Mouse (Mus musculus): Measurements from ENCODE around the gene Ing5. TPM values are rescaled to one million over a fixed set of nuclear protein-coding genes. Genes with fewer than 3 reads are reported as not detected.

Ing5 gene
- polyA plus RNA-seq, 1 experiment from 2014 or later: 10.4 TPM

- Histone ChIP-seq H3K27me3 (ENCODE audit: control insufficient read depth, insufficient read depth, low read length) (no peaks in the 10 kb centered on the region), H3K4me1 (replicated peaks; ENCODE audit: control insufficient read depth, insufficient read depth) (no peaks in the 10 kb centered on the region), H3K27ac (replicated peaks) (no peak overlapping the region), H3K9ac (ENCODE audit: low read length) (no peak overlapping the region), H3K36me3 (ENCODE audit: control insufficient read depth, insufficient read depth, low read length) (peaks cover 46% of the 10 kb centered on the region), H3K9me3 (ENCODE audit: control insufficient read depth, low read length) (no peaks in the 10 kb centered on the region), H3K4me2 (replicated peaks; ENCODE audit: low read depth) (no peak overlapping the region), H3K4me3 (ENCODE audit: low read depth, low read length) (no peak overlapping the region)
- TF ChIP-seq EP300 (optimal IDR thresholded peaks at IDR 0.05) (no peak), CTCF (IDR thresholded peaks at IDR 0.05; ENCODE audit: low read depth) (no peak)
- 89% methylated on average over 8 of the region's 8 CpGs for WGBS
- DNase-seq (ENCODE audit: low spot score) (no peak), ATAC-seq (ENCODE audit: low FRiP score, low TSS enrichment) (no peak)
These were observed 14.2 kb downstream of the Ing5 start for GRCm38 (mm10) chr1:93817823-93818532.

DNA sequence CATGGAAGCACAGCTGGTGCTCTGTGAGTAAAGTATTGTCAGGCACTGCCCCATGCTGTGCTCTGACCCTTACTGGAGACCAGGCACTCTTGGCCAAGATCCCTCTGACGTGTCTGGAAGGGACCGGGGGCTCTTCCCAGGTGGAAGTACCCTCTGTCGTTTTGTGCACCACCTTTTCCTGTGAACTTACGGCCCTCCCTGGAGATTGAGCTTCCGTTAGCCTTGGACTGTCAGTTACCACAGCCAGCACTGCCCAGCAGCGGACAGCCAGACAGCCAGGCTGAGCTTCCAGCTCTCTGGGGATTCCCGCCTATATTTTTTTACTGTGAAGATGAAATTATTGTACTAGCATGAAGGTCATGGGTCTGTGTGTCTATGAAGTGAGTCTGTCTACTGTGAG, 15.0 kb downstream of the Ing5 start:
- WGBS: 87% methylated on average over 7 of the region's 7 CpGs
- no peak overlapping the region for H3K4me2 ChIP-seq (replicated peaks; ENCODE audit: low read depth)
- no peak overlapping the region for H3K4me3 ChIP-seq (ENCODE audit: low read depth, low read length)
- H3K36me3 ChIP-seq (ENCODE audit: control insufficient read depth, insufficient read depth, low read length): peaks cover 39% of the 10 kb centered on the region
- no peak for ATAC-seq (ENCODE audit: low FRiP score, low TSS enrichment)
- no peaks in the 10 kb centered on the region for H3K9me3 ChIP-seq (ENCODE audit: control insufficient read depth, low read length)
- DNase-seq (ENCODE audit: low spot score): no peak
- H3K27me3 ChIP-seq (ENCODE audit: control insufficient read depth, insufficient read depth, low read length): no peaks in the 10 kb centered on the region
- no peak for TF ChIP-seq EP300 (optimal IDR thresholded peaks at IDR 0.05)
- no peak for TF ChIP-seq CTCF (IDR thresholded peaks at IDR 0.05; ENCODE audit: low read depth)
- no peaks in the 10 kb centered on the region for H3K4me1 ChIP-seq (replicated peaks; ENCODE audit: control insufficient read depth, insufficient read depth)
- H3K27ac ChIP-seq (replicated peaks): no peak overlapping the region
- H3K9ac ChIP-seq (ENCODE audit: low read length): no peak overlapping the region

- peaks cover 3% of the 10 kb centered on the region; the same call in 1 of the 2 replicates for H3K36me3 ChIP-seq (ENCODE audit: control insufficient read depth, insufficient read depth, low read length)
- no peak overlapping the region; the same call in 1 of the 2 replicates for H3K9ac ChIP-seq (ENCODE audit: low read length)
- WGBS: 77% methylated on average over 3 of the region's 3 CpGs
- H3K27ac ChIP-seq (replicated peaks): peak overlapping the region; percentile 97
- no peak for TF ChIP-seq EP300 (optimal IDR thresholded peaks at IDR 0.05)
- TF ChIP-seq CTCF (IDR thresholded peaks at IDR 0.05; ENCODE audit: low read depth): no peak
- H3K4me2 ChIP-seq (replicated peaks; ENCODE audit: low read depth): no peak overlapping the region
- ATAC-seq (ENCODE audit: low FRiP score, low TSS enrichment): no peak
- no peak overlapping the region for H3K4me3 ChIP-seq (ENCODE audit: low read depth, low read length)
- no peaks in the 10 kb centered on the region for H3K27me3 ChIP-seq (ENCODE audit: control insufficient read depth, insufficient read depth, low read length)
- H3K9me3 ChIP-seq (ENCODE audit: control insufficient read depth, low read length): no peaks in the 10 kb centered on the region
- peaks cover 3% of the 10 kb centered on the region; the same call in 1 of the 2 replicates for H3K4me1 ChIP-seq (replicated peaks; ENCODE audit: control insufficient read depth, insufficient read depth)
- no peak for DNase-seq (ENCODE audit: low spot score)
These were observed 20.2 kb downstream of the Ing5 start for GRCm38 (mm10) chr1:93823796-93824495.

- no peaks in the 10 kb centered on the region for H3K9me3 ChIP-seq (ENCODE audit: control insufficient read depth, low read length)
- WGBS: 7% methylated on average over 10 of the region's 10 CpGs
- H3K4me2 ChIP-seq (replicated peaks; ENCODE audit: low read depth): peak within 1 kb of the TSS; percentile 72
- peaks cover 3% of the 10 kb centered on the region; the same call in 1 of the 2 replicates for H3K36me3 ChIP-seq (ENCODE audit: control insufficient read depth, insufficient read depth, low read length)
- H3K27me3 ChIP-seq (ENCODE audit: control insufficient read depth, insufficient read depth, low read length): no peaks in the 10 kb centered on the region
- H3K9ac ChIP-seq (ENCODE audit: low read length): peak within 1 kb of the TSS; percentile 70
- peak within 1 kb of the TSS; percentile 50 for H3K4me3 ChIP-seq (ENCODE audit: low read depth, low read length)
- DNase-seq (ENCODE audit: low spot score) (peak; percentile 28), ATAC-seq (ENCODE audit: low FRiP score, low TSS enrichment) (peak; percentile 8)
- peaks cover 3% of the 10 kb centered on the region; the same call in 1 of the 2 replicates for H3K4me1 ChIP-seq (replicated peaks; ENCODE audit: control insufficient read depth, insufficient read depth)
- no peak for TF ChIP-seq CTCF (IDR thresholded peaks at IDR 0.05; ENCODE audit: low read depth)
- no peak for TF ChIP-seq EP300 (optimal IDR thresholded peaks at IDR 0.05)
- peak within 1 kb of the TSS; percentile 97 for H3K27ac ChIP-seq (replicated peaks)
These were observed 20.8 kb downstream of the Ing5 start, which contains the start of gene D2hgdh for GRCm38 (mm10) chr1:93824609-93825008. TSS of gene D2hgdh (plus strand) at chr1:93824909.

- under 1% methylated on average over 29 of the region's 30 CpGs for WGBS
- Histone ChIP-seq H3K27ac (replicated peaks) (peak overlapping the region; percentile 97), H3K9me3 (ENCODE audit: control insufficient read depth, low read length) (no peaks in the 10 kb centered on the region), H3K4me2 (replicated peaks; ENCODE audit: low read depth) (peak overlapping the region; percentile 72), H3K4me3 (ENCODE audit: low read depth, low read length) (peak overlapping the region; percentile 50), H3K36me3 (ENCODE audit: control insufficient read depth, insufficient read depth, low read length) (peaks cover 3% of the 10 kb centered on the region; the same call in 1 of the 2 replicates), H3K27me3 (ENCODE audit: control insufficient read depth, insufficient read depth, low read length) (no peaks in the 10 kb centered on the region), H3K4me1 (replicated peaks; ENCODE audit: control insufficient read depth, insufficient read depth) (peaks cover 3% of the 10 kb centered on the region; the same call in 1 of the 2 replicates), H3K9ac (ENCODE audit: low read length) (peak overlapping the region; percentile 70)
- DNase-seq (ENCODE audit: low spot score): peak; percentile 96
- peak; percentile 98 for ATAC-seq (ENCODE audit: low FRiP score, low TSS enrichment)
- TF ChIP-seq EP300 (optimal IDR thresholded peaks at IDR 0.05) (no peak), CTCF (IDR thresholded peaks at IDR 0.05; ENCODE audit: low read depth) (peak; percentile 59)
These were observed 21.4 kb downstream of the Ing5 start for GRCm38 (mm10) chr1:93825105-93825674.

Data from stomach, postnatal 0 days (tissue).